Mouse (Mus musculus) midbrain, embryonic 14.5 days (tissue): ENCODE measurements at regions not wholly inside any gene's neighbourhood (a gene's known extent, or its start where the extent isn't known, plus 50 kb on each side); places are given as distances from the start of the nearest gene placed in this dataset.

Source experiments
- ATAC-seq: fragments of 200-750 bp; cut with Nextera tagmentation; 2 replicates; pipeline ENCODE4 v1.8.0; 2017; ENCODE audit warnings: moderate number of reproducible peaks, moderate library complexity; ENCODE audit not compliant: low FRiP score, low TSS enrichment
- DNase-seq: peaks from one replicate; pipeline ENCODE4 v3.0.0-alpha.2; 2015
- H3K27ac ChIP-seq: fragments of 300-500 bp; sonication (generic); replicated peaks from 2 replicates; pipeline ENCODE4 v1.5.1; 2014; ENCODE audit warnings: mild to moderate bottlenecking, low read depth, low read length, moderate library complexity
- H3K27me3 ChIP-seq: fragments of 300-500 bp; sonication (generic); 2 replicates; pipeline ENCODE4 v1.6.1; 2014; ENCODE audit warnings: low read length, control low read depth, mixed read lengths; ENCODE audit not compliant: control insufficient read depth, insufficient read depth
- H3K36me3 ChIP-seq: fragments of 300-500 bp; sonication (generic); 2 replicates; pipeline ENCODE4 v1.6.1; 2014; ENCODE audit warnings: low read length, control low read depth; ENCODE audit not compliant: control insufficient read depth, insufficient read depth
- H3K4me1 ChIP-seq: fragments of 300-500 bp; sonication (generic); 2 replicates; pipeline ENCODE4 v1.6.1; 2014; ENCODE audit warnings: mild to moderate bottlenecking, antibody characterized with exemption, low read length, control low read depth; ENCODE audit not compliant: control insufficient read depth, insufficient read depth
- H3K4me2 ChIP-seq: fragments of 300-500 bp; sonication (generic); 2 replicates; pipeline ENCODE4 v1.6.1; 2014; ENCODE audit warnings: mild to moderate bottlenecking, low read length, moderate library complexity
- H3K4me3 ChIP-seq: fragments of 300-500 bp; sonication (generic); replicated peaks from 2 replicates; pipeline ENCODE4 v1.5.1; 2014; ENCODE audit warnings: low read depth, low read length
- H3K9ac ChIP-seq: fragments of 300-500 bp; sonication (generic); replicated peaks from 2 replicates; pipeline ENCODE4 v1.6.1; 2014; ENCODE audit warnings: mild to moderate bottlenecking, low read length, moderate library complexity
- H3K9me3 ChIP-seq: fragments of 300-500 bp; sonication (generic); 2 replicates; pipeline ENCODE4 v1.6.1; 2016; ENCODE audit warnings: low read length, control low read depth, mixed read lengths; ENCODE audit not compliant: control insufficient read depth
- WGBS: fragments of 180-500 bp; shearing (Covaris S2); extraction: QIAGEN DNeasy Blood & Tissue Kit; methylation state at CpG from one replicate; pipeline ENCODE4 v1.1.7; 2014; 5-methylcytosine and 5-hydroxymethylcytosine counted together

DNA sequence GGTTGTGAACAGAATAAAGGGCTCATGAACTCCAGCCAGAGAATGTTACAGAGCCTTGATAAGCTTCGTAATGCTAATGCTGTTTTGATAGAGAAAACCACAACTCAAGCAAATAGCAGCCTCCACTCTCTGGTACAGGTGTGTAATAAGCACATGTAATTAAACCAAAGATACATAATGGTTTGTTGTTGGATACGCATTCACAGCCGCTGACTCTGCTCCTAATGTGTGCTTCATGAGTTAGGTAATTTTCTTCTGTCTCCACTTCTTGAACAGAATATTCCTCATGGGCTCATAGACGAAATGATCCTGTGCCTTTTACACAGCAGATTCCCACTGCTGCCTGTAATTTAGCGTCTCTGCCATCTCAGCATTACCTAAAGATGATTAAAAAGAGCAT is 186.8 kb upstream of the Sp4 start:
- no peak for ATAC-seq
- Histone ChIP-seq H3K9ac (no peak overlapping the region), H3K9me3 (no peaks in the 10 kb centered on the region), H3K36me3 (no peaks in the 10 kb centered on the region), H3K4me1 (peaks cover 5% of the 10 kb centered on the region; the same call in 1 of the 2 replicates), H3K27me3 (no peaks in the 10 kb centered on the region), H3K4me3 (no peak overlapping the region), H3K4me2 (no peak overlapping the region), H3K27ac (no peak overlapping the region)
- 74% methylated on average over 5 of the region's 5 CpGs for WGBS
- no peak for DNase-seq

GRCm38 (mm10) chr12:118486434-118486833 is 185.2 kb upstream of the Sp4 start:
- WGBS = 80% methylated on average over 6 of the region's 6 CpGs
- Histone ChIP-seq H3K36me3 (no peaks in the 10 kb centered on the region), H3K27ac (no peak overlapping the region), H3K27me3 (no peaks in the 10 kb centered on the region), H3K9ac (no peak overlapping the region), H3K4me3 (no peak overlapping the region), H3K4me2 (no peak overlapping the region), H3K4me1 (peaks cover 5% of the 10 kb centered on the region; the same call in 1 of the 2 replicates), H3K9me3 (no peaks in the 10 kb centered on the region)
- DNase-seq = no peak
- ATAC-seq = no peak

GRCm38 (mm10) chr12:118481347-118481746 is 180.1 kb upstream of the Sp4 start:
- Histone ChIP-seq H3K4me2 (no peak overlapping the region), H3K27ac (no peak overlapping the region), H3K4me3 (no peak overlapping the region), H3K9ac (no peak overlapping the region), H3K27me3 (no peaks in the 10 kb centered on the region), H3K36me3 (no peaks in the 10 kb centered on the region), H3K9me3 (no peaks in the 10 kb centered on the region), H3K4me1 (no peaks in the 10 kb centered on the region)
- 52% methylated on average over 2 of the region's 2 CpGs for WGBS
- no peak for ATAC-seq
- no peak for DNase-seq

GRCm38 (mm10) chr12:118474732-118475131 is 173.5 kb upstream of the Sp4 start:
- no peak for ATAC-seq
- H3K4me3 ChIP-seq = no peak overlapping the region
- no peak overlapping the region for H3K4me2 ChIP-seq
- H3K27me3 ChIP-seq = no peaks in the 10 kb centered on the region
- no peaks in the 10 kb centered on the region for H3K9me3 ChIP-seq
- H3K4me1 ChIP-seq = no peaks in the 10 kb centered on the region
- 66% methylated on average over 3 of the region's 3 CpGs for WGBS
- H3K36me3 ChIP-seq = no peaks in the 10 kb centered on the region
- peak; percentile 22 for DNase-seq
- no peak overlapping the region for H3K27ac ChIP-seq
- H3K9ac ChIP-seq = no peak overlapping the region

DNA sequence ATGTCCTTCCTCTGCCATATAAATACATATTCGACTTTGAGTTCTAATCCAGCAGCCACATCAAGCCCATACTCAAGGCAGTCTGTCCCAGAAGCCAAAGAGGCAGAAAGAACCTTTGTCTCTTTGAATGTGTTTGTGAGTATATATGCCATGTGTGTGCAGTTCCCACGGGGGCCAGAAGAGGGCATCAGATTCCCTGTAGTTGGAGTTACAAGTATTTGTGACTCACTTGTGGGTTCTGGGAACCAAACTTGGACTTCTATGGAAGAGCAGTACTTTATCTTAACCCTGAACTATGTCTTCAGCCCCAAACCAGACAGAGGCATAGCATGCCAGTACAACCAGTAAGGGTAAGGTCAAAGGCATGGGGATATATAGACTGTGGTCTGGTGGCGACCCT is 165.6 kb upstream of the Sp4 start:
- Histone ChIP-seq H3K4me1 (no peaks in the 10 kb centered on the region), H3K27me3 (no peaks in the 10 kb centered on the region), H3K4me3 (no peak overlapping the region), H3K4me2 (no peak overlapping the region), H3K36me3 (no peaks in the 10 kb centered on the region), H3K9ac (no peak overlapping the region), H3K9me3 (peaks cover 5% of the 10 kb centered on the region; the same call in 1 of the 2 replicates), H3K27ac (no peak overlapping the region)
- no peak for ATAC-seq
- WGBS = 86% methylated on average over 3 of the region's 3 CpGs
- DNase-seq = no peak

- 7% methylated on average over 36 of the region's 36 CpGs for WGBS
- Histone ChIP-seq H3K9ac (no peak overlapping the region), H3K36me3 (no peaks in the 10 kb centered on the region), H3K4me2 (peak overlapping the region; percentile 52), H3K4me1 (0 out of 2 replicates have a peak, but pooled peaks cover 4% of the 10 kb centered on the region), H3K27me3 (peaks cover 30% of the 10 kb centered on the region), H3K4me3 (peak overlapping the region; percentile 20), H3K9me3 (no peaks in the 10 kb centered on the region), H3K27ac (no peak overlapping the region)
- DNase-seq (peak; percentile 95), ATAC-seq (peak; percentile 86; the same call in 1 of the 2 replicates)
These were observed 156.5 kb upstream of the Sp4 start for GRCm38 (mm10) chr12:118457493-118458408.

DNA sequence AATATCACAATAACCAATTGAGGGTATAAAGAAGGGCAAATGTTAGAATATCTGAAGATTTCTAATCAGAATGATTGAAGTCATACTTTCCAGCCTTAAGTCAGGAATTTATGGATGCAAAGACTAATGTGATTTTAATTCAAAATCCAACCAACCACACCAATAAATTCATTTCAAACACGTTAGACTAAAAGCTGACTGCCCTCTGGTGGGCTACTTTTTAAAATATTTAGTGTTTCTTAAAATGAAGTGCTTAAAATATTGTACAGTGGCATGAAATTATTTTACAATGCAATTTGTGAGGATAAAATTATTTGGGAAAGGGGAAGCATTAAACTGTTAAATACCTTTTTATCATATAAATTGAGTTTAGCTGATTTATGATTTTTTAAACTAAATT is 154.4 kb upstream of the Sp4 start:
- Histone ChIP-seq H3K27ac (no peak overlapping the region), H3K36me3 (no peaks in the 10 kb centered on the region), H3K4me3 (no peak overlapping the region), H3K4me2 (no peak overlapping the region), H3K4me1 (0 out of 2 replicates have a peak, but pooled peaks cover 4% of the 10 kb centered on the region), H3K9me3 (no peaks in the 10 kb centered on the region), H3K27me3 (peaks cover 24% of the 10 kb centered on the region), H3K9ac (no peak overlapping the region)
- DNase-seq (peak; percentile 81), ATAC-seq (no peak)
- 34% methylated on average over 1 of the region's 1 CpGs for WGBS

- no peak overlapping the region for H3K4me2 ChIP-seq
- no peak overlapping the region for H3K27ac ChIP-seq
- H3K9ac ChIP-seq = no peak overlapping the region
- no peaks in the 10 kb centered on the region for H3K9me3 ChIP-seq
- no peaks in the 10 kb centered on the region for H3K36me3 ChIP-seq
- WGBS = 90% methylated on average over 3 of the region's 3 CpGs
- DNase-seq (no peak), ATAC-seq (no peak)
- H3K4me1 ChIP-seq = no peaks in the 10 kb centered on the region
- H3K4me3 ChIP-seq = no peak overlapping the region
- H3K27me3 ChIP-seq = no peaks in the 10 kb centered on the region
These were observed 138.4 kb upstream of the Sp4 start for GRCm38 (mm10) chr12:118439626-118440025.

DNA sequence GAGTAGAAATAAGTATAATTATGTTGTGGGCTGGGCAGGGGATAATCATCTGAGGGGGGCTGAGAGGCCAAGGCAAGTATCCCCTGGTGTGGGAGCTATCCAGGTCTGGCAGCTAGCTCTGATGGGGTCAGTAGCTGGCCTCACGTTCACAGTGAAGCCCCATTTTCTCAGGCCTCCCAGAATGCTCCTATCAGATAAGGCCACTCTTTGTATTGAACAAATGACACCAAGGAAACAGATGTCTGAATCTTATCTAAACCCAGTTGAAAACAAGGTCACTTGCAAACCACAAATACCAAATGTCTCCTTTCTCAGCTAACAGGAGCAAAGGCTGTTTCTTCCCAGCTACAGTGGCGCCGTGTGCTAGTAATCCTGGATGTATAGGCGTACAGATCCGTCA is 137.6 kb upstream of the Sp4 start:
- Histone ChIP-seq H3K36me3 (no peaks in the 10 kb centered on the region), H3K4me2 (no peak overlapping the region), H3K27me3 (no peaks in the 10 kb centered on the region), H3K27ac (no peak overlapping the region), H3K4me3 (no peak overlapping the region), H3K9ac (no peak overlapping the region), H3K4me1 (no peaks in the 10 kb centered on the region), H3K9me3 (no peaks in the 10 kb centered on the region)
- ATAC-seq = no peak
- DNase-seq = no peak
- WGBS = 90% methylated on average over 5 of the region's 5 CpGs
